Mouse (Mus musculus) embryonic fibroblast, embryonic 13.5 days (primary cell): ENCODE results near the gene Becn1. TPM values are rescaled to one million over a fixed set of nuclear protein-coding genes. Genes with fewer than 3 reads are reported as not detected.
A peak's percentile ranks its signal among the peaks of the same experiment; 100 is the strongest.

Experiments
- H3K27ac ChIP-seq: 2 replicates; pipeline ENCODE4 v1.5.1; 2012; ENCODE audit warnings: low read length, control low read depth, inconsistent platforms; ENCODE audit not compliant: insufficient read depth
- H3K4me1 ChIP-seq: 2 replicates; pipeline ENCODE4 v1.6.1; 2011; ENCODE audit warnings: low read length; ENCODE audit not compliant: control insufficient read depth, insufficient read depth
- H3K4me3 ChIP-seq: 2 replicates; pipeline ENCODE4 v1.5.1; 2011; ENCODE audit warnings: mild to moderate bottlenecking, control low read depth, low read length; ENCODE audit not compliant: insufficient read depth
- CTCF ChIP-seq: IDR thresholded peaks from 2 replicates; pipeline ENCODE4 v1.5.1; 2011; ENCODE audit warnings: mild to moderate bottlenecking, control low read depth, low read length, moderate library complexity, borderline replicate concordance; ENCODE audit not compliant: insufficient read depth
- POLR2A ChIP-seq: IDR thresholded peaks from 2 replicates; pipeline ENCODE4 v1.6.1; 2011; ENCODE audit warnings: low read depth, mild to moderate bottlenecking, control low read depth, low read length, moderate library complexity
- polyA plus RNA-seq: library from polyadenylated mRNA; stranded (reverse); fragments of >200 nt; gene quantifications from 2 replicates; pipeline ENCODE4 v1.2.4, GENCODE M21; 2011; ENCODE audit warnings: low read depth; ENCODE audit not compliant: missing spikeins, insufficient read length

The Becn1 gene
- polyA plus RNA-seq, 1 experiment, result 77.3 TPM

DNA sequence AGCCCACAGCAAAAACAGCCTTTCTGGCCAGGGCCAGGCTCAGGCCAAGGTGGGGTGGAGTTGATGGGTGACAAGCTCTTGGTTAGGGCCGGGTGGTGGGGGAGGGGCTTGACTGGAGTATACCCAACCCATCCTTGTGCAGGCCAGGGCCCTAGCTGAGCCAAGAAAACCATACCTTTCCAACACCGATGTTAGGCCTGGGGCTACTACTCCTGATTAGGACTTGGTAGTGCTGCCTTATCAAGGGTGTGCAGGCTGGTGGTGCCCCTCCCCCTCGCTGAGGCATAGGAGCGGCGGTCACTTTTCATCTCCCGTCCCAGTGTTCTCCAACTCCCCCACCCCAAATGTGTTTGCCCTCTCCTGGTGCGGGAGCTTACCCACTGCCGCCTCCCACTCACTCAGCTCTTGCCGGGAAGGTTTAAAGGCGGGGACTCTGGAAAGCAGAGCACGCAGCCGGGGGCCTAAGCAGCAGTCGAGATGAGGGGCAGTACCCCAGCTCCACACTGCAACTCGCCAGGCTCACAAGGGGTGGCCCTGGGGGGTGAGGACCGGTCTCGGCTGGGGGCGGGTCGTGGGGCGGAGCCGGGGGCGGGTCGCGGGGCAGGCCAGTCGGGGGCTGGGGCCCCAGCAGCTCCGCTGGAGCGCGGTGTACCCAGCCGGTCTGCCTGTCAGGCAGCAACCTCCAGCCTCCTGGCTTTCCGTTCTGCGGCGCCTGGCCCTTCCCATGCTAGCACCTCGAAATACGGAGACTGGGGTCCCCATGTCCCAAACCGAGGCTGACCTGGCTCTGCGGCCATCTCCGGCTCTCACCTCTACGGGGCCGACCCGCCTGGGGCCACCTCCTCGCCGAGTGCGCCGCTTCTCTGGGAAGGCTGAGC lies 41.9 kb downstream of the Becn1 start, which contains the start of gene Wnk4:
TSS of gene Wnk4 (plus strand) at position 620 of the 878 bp plus-strand sequence.
- peak; percentile 75 for TF ChIP-seq POLR2A
- no peak for TF ChIP-seq CTCF
- Histone ChIP-seq H3K4me1 (peaks cover 12% of the 10 kb centered on the region; the same call in 1 of the 2 replicates), H3K27ac (peak within 1 kb of the TSS; percentile 43), H3K4me3 (peak within 1 kb of the TSS; percentile 58)

DNA sequence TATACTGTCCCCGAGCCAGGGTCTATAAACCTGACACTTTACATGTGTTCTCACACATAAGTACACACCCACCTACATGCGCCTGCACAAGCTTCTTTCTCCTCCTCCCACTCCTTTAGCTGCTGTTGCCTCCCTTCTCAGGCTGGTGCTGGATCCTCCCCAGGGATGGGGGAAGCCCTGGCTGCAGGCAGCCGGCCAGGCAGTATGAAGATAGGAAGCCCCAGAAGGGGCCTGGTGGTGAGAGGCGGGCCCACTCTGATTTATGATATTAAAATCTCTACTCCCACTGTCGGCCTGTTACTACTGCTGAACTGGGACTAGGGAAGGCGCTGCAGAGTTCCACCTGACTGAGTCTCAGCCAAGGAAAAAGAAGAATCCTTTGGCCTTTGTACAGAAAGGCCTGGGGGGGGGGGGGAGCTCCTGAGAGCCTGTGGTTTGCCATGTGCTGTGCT lies 42.8 kb downstream of the Becn1 start:
- no peak for TF ChIP-seq POLR2A
- TF ChIP-seq CTCF, result no peak
- H3K4me1 ChIP-seq, result peaks cover 14% of the 10 kb centered on the region; the same call in 1 of the 2 replicates
- peak overlapping the region; percentile 44; the same call in 1 of the 2 replicates for H3K4me3 ChIP-seq
- 0 out of 2 replicates have a peak overlapping the region, but pooled peaks have one; percentile 43 for H3K27ac ChIP-seq

DNA sequence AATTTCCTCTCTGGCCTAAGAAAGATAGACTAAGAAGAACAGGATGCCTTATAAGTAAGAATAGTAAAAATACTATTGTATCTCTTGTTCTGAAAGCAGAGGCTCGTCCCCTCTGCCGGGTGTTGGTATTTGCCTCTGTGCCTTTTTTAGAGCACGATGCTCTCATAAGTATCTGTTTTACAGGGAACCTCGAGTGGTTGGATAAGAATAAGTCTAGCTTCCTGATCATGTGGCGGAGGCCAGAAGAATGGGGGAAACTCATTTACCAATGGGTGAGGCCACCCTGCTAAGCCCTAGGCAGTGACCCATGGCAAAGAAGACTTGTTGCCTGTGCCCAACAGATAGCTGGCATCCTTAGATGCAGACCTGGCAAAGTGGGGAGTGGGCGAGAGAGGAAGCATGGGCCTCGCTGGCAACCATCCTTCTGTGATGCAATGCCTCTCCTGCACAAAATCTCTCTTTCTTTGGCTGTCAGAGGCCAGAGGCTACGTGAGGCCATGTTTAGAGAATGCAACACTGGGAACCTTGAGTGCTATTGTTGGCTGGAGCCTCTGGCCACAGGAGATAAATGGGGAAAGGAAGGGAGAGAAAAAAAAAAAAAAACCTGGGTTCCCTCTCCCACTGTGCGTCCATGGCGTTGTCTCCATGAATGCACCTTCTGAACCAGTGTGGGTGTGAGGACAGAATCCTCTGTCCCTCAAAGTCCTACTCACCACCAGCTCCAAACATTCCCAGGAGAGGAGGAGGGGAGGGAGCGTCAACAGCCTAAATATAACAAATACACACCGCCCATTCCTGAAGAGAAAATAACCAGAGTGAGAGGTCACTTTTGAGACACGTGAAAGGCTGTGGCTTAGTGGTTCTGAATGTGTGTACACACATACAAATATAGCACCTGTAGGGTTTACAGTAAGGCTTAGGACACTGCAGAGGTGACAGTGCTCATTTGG lies 46.0 kb downstream of the Becn1 start:
- H3K27ac ChIP-seq, result no peak overlapping the region
- H3K4me3 ChIP-seq, result no peak overlapping the region
- H3K4me1 ChIP-seq, result peaks cover 8% of the 10 kb centered on the region; the same call in 1 of the 2 replicates
- no peak for TF ChIP-seq CTCF
- no peak for TF ChIP-seq POLR2A

DNA sequence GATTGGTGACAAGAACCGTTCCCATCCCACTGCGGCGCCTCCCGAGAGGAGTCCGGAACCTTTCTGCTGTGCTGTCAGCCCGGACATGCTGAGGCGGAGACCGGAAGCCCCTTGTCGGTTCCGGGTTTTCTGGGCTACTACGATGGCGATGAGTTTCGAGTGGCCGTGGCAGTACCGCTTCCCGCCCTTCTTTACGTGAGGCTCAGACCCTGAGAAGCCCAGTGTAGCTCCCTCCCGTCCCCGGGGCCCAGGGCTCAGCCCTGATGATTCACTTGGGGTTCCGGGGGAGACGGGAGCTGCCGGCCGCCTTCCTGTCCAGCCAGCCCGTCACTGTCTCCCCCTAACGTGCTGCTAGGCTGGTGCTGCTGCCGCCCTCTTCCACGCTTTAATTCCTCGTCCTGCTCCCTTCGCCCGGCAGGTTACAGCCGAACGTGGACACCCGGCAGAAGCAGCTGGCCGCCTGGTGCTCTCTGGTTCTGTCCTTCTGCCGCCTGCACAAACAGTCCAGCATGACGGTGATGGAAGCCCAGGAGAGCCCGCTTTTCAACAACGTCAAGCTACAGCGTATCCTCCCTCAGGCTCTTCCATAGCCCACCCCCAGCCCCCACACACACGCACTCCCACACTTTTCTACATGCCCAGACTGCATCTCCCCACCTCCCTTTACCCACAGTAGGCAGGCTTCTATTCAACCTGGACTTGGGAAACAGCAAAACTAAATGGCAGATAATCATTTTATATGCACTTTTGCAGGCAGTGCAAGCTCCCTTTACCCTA lies 48.3 kb downstream of the Becn1 start, which contains the start of gene Vps25:
TSS of gene Vps25 (plus strand) at position 95 of the 777 bp plus-strand sequence.
- Histone ChIP-seq H3K4me1 (peaks cover 3% of the 10 kb centered on the region; the same call in 1 of the 2 replicates), H3K4me3 (peak within 1 kb of the TSS; percentile 79), H3K27ac (peak within 1 kb of the TSS; percentile 94)
- TF ChIP-seq POLR2A (peak; percentile 88), CTCF (no peak)

GRCm38 (mm10) chr11:101252941-101253340 lies 49.1 kb downstream of the Becn1 start:
- Histone ChIP-seq H3K4me3 (peak overlapping the region; percentile 50), H3K27ac (peak overlapping the region; percentile 94)
- TF ChIP-seq POLR2A (peak; percentile 37; the same call in 1 of the 2 replicates), CTCF (no peak)

GRCm38 (mm10) chr11:101251031-101251430 lies 51.1 kb downstream of the Becn1 start:
- H3K27ac ChIP-seq, result no peak overlapping the region
- H3K4me3 ChIP-seq, result no peak overlapping the region
- peaks cover 3% of the 10 kb centered on the region; the same call in 1 of the 2 replicates for H3K4me1 ChIP-seq
- TF ChIP-seq CTCF (no peak), POLR2A (no peak)

More at GRCm38 (mm10) chr11:101252941-101253340, 49.1 kb downstream of the Becn1 start:
- peaks cover 3% of the 10 kb centered on the region; the same call in 1 of the 2 replicates for H3K4me1 ChIP-seq

DNA sequence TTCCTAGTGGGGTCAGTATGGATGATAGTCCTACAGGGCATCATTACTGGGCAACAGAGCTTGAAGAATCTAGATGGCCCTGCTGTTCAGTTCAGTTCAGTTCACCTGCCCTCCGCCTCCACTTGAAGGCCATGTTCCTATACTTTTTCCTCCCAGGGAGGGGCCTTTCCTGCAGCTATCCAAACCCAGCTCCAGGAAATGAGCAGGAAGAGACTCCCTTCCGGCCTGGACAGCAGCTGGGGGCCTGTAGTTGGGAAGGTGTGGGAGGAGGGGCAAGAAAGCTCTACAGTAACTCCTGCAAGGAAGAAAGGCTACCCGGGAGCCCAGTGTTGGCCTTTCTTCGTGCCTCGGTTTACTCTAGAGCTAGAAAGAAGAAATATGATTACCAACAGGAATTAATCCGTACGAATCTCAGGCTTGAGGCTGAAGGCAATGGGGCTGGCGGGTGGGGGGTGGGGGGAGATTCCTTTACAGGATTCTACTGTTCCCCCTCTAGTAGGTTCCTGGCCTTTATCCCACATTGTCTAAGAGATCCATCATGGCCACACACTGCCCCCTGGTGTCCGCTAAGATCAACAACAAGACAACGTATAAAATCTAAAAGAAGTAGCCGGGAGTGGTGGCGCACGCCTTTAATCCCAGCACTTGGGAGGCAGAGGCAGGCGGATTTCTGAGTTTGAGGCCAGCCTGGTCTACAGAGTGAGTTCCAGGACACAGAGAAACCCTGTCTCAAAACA lies 53.7 kb downstream of the Becn1 start:
- Histone ChIP-seq H3K4me3 (no peak overlapping the region), H3K4me1 (no peaks in the 10 kb centered on the region; the same call in 1 of the 2 replicates), H3K27ac (no peak overlapping the region)
- no peak for TF ChIP-seq CTCF
- no peak for TF ChIP-seq POLR2A

DNA sequence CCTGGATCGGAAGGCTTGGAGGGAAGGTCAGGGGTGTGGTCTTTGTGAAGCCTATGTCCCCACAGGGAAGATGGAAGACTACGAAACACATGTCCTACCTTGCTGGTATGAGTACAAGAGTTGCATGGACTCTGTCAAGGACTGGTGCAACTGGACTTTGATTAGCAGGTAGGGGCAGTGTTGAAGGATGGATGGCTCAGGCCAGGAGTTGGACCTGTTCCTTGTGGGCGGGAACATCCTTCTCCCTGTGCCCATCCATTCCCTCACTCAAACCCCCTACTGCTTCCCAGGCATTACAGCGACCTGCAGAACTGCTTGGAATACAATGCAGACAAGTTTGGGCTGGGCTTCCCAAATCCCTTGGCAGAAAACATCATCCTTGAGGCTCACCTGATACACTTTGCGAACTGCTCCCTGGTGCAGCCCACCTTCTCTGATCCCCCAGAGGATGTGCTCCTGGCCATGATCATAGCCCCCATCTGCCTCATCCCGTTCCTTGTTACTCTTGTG lies 54.5 kb downstream of the Becn1 start:
- no peaks in the 10 kb centered on the region; the same call in 1 of the 2 replicates for H3K4me1 ChIP-seq
- no peak overlapping the region for H3K4me3 ChIP-seq
- TF ChIP-seq POLR2A, result no peak
- TF ChIP-seq CTCF, result no peak
- H3K27ac ChIP-seq, result no peak overlapping the region

- Histone ChIP-seq H3K4me1 (no peaks in the 10 kb centered on the region), H3K4me3 (peak overlapping the region; percentile 19), H3K27ac (no peak overlapping the region)
- TF ChIP-seq CTCF (no peak), POLR2A (no peak)
Observed at GRCm38 (mm10) chr11:101246702-101247012, 55.4 kb downstream of the Becn1 start.
